26 mouse cellular contexts compared by ENCODE assay signal in the genomic region with DNA sequence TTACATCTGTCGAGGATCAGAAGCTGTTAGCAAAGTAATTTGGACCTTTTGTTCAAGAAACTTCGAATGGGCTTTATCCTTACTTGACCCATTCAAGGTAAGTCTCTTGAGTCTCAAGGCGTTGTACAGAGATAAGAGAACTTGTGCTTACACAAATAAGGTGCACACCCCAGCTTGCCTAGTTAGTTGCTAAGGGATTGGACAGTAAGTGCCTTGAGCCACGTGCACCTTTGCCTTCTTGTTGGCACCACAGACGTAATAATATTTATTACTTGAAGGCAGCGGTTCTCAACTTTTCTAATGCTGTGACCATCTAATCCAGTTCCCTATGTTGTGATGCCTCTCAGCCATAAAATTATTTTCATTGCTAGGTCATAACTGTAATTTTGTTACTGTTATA. TPM values are rescaled to one million over a fixed set of nuclear protein-coding genes. Genes with fewer than 3 reads are reported as not detected.
A peak's percentile ranks its signal among the peaks of the same experiment; 100 is the strongest.
DNase-seq lines count a peak whose midpoint lies in the region; TF ChIP-seq lines count a peak whose summit lies in the region.
"Had no signal": no experiment of that assay in that cellular context is flagged by ENCODE, and none has a peak within 500 bp of the region (broad histone marks: within the 10 kb centered on the region; RNA-seq: fewer than 3 reads in every experiment).

No protein-coding gene starts in this region.

- H3K9ac ChIP-seq in heart, adult 2 months (ENCODE audit: low read depth, low read length) = no peak overlapping the region
- H3K9ac ChIP-seq: embryonic facial prominence, embryonic 13.5 days; embryonic facial prominence, embryonic 15.5 days; forebrain, embryonic 12.5 days had no signal

- no peaks in the 10 kb centered on the region for H3K27me3 ChIP-seq in heart, adult 2 months (ENCODE audit: control insufficient read depth, insufficient read depth, low read length)
- no peaks in the 10 kb centered on the region for H3K27me3 ChIP-seq in kidney, adult 2 months (replicated peaks; ENCODE audit: control insufficient read depth, insufficient read depth, low read length)
- H3K27me3 ChIP-seq: CH12.LX; embryonic facial prominence, embryonic 15.5 days; forebrain, embryonic 12.5 days; Patski had no signal

- H3K4me3 ChIP-seq in gastrocnemius, adult 2 months = no peak overlapping the region
- H3K4me3 ChIP-seq in heart, adult 2 months = no peak overlapping the region
- no peak overlapping the region for H3K4me3 ChIP-seq in layer of hippocampus, adult 2 months
- H3K4me3 ChIP-seq in brown adipose tissue, adult 24 weeks (ENCODE audit: insufficient read depth, low read depth, low read length) = no peak overlapping the region
- H3K4me3 ChIP-seq in kidney, adult 2 months (ENCODE audit: insufficient read depth, low read depth, low read length) = no peak overlapping the region
- H3K4me3 ChIP-seq: embryonic facial prominence, embryonic 13.5 days; embryonic facial prominence, embryonic 15.5 days; erythroblast, embryonic 14.5 days; forebrain, embryonic 10.5 days; forebrain, embryonic 12.5 days had no signal

- TF ChIP-seq POLR2A in heart, adult 2 months (IDR thresholded peaks at IDR 0.05; ENCODE audit: insufficient read depth, low read depth, low read length) = no peak
- no peak for TF ChIP-seq POLR2A in kidney, adult 2 months (IDR thresholded peaks at IDR 0.05; ENCODE audit: low read depth, low read length)

- H3K36me3 ChIP-seq in heart, adult 2 months (ENCODE audit: control insufficient read depth, insufficient read depth, low read length) = no peaks in the 10 kb centered on the region
- H3K36me3 ChIP-seq in kidney, adult 2 months (ENCODE audit: control insufficient read depth, insufficient read depth, low read length) = no peaks in the 10 kb centered on the region
- H3K36me3 ChIP-seq: embryonic facial prominence, embryonic 13.5 days; embryonic facial prominence, embryonic 15.5 days; forebrain, embryonic 10.5 days; forebrain, embryonic 12.5 days; G1E had no signal

- peaks cover 10% of the 10 kb centered on the region for H3K4me1 ChIP-seq in heart, adult 2 months (ENCODE audit: control insufficient read depth, insufficient read depth, low read length)
- H3K4me1 ChIP-seq in brown adipose tissue, adult 24 weeks (ENCODE audit: control insufficient read depth, insufficient read depth, insufficient read length, low read length) = no peaks in the 10 kb centered on the region; the same call in none of the 2 replicates
- peaks cover 31% of the 10 kb centered on the region for H3K4me1 ChIP-seq in kidney, adult 2 months (ENCODE audit: control insufficient read depth, insufficient read depth, low read length)
- H3K4me1 ChIP-seq: forebrain, embryonic 10.5 days; forebrain, embryonic 12.5 days had no signal

- no peak for TF ChIP-seq CTCF in gastrocnemius, adult 2 months (IDR thresholded peaks at IDR 0.05)
- no peak for TF ChIP-seq CTCF in heart, adult 2 months (IDR thresholded peaks at IDR 0.05)
- TF ChIP-seq CTCF in layer of hippocampus, adult 2 months (conservative IDR thresholded peaks at IDR 0.05) = no peak
- no peak for TF ChIP-seq CTCF in kidney, adult 2 months (conservative IDR thresholded peaks at IDR 0.05; ENCODE audit: insufficient read depth, insufficient read length, low read depth, low read length)

- H3K27ac ChIP-seq in gastrocnemius, adult 2 months = peak overlapping the region; percentile 88
- H3K27ac ChIP-seq in heart, adult 2 months = peak overlapping the region; percentile 32
- peak overlapping the region; percentile 71; the same call in 1 of the 2 replicates for H3K27ac ChIP-seq in layer of hippocampus, adult 2 months
- H3K27ac ChIP-seq in brown adipose tissue, adult 24 weeks (replicated peaks; ENCODE audit: low read depth, low read length) = 0 out of 2 replicates have a peak overlapping the region, but pooled peaks have one; percentile 10
- H3K27ac ChIP-seq in kidney, adult 2 months (ENCODE audit: insufficient read depth, low read depth, low read length) = no peak overlapping the region
- H3K27ac ChIP-seq: embryonic facial prominence, embryonic 13.5 days; embryonic facial prominence, embryonic 15.5 days; forebrain, embryonic 10.5 days; forebrain, embryonic 12.5 days had no signal

- H3K79me2 ChIP-seq in heart, adult 2 months (replicated peaks; ENCODE audit: control insufficient read depth, insufficient read depth, low read length) = no peaks in the 10 kb centered on the region

- no peak for DNase-seq in gastrocnemius, adult 2 months
- DNase-seq in gastrocnemius, adult 8-10 months (ENCODE audit: low spot score in 2 of 2) = no peak
- no peak for DNase-seq in heart, adult 2 months
- DNase-seq in heart, postnatal 36 days = no peak
- no peak for DNase-seq in layer of hippocampus, adult 2 months (ENCODE audit: low spot score in 2 of 2)
- DNase-seq in layer of hippocampus, postnatal 36 days = no peak
- no peak for DNase-seq in kidney, adult 2 months
- DNase-seq: adrenal gland, adult 8-10 months; B cell, adult 2 months; cerebellum, adult 11 months; cerebellum, adult 18-20 months; cerebellum, adult 8-10 months; cerebellum, adult 9-11 months; cerebellum, postnatal 14 days; cerebellum, postnatal 36 days; embryo, embryonic 11 days had no signal

- intact Hi-C loops in gastrocnemius, adult 2 months (cut with DNase I) = no loop called here
- intact Hi-C loops in heart, adult 2 months (cut with DNase I) = no loop called here
- intact Hi-C loops in heart, postnatal 36 days (cut with DNase I) = loop anchor here (5.0 to 10.0 kb wide), 2 partner anchors 157 to 271 kb away; partner anchors contain the start of gene Fbxo48

- TF ChIP-seq EP300 in heart, adult 2 months (IDR thresholded peaks at IDR 0.05; ENCODE audit: insufficient read depth, low read depth, low read length) = no peak

- WGBS in heart, adult 2 months = 71% methylated on average over 6 of the region's 6 CpGs
- 66% methylated on average over 6 of the region's 6 CpGs for WGBS in kidney, adult 2 months

RNA-seq across cellular contexts. Expression of gene Egfr, which starts 43.5 kb away (rescaled TPM):
- 10 to 100 TPM; 12.2 to 14.7 TPM for total RNA-seq in gastrocnemius, adult 2 months (2021)
- total RNA-seq in gastrocnemius, adult 8-10 months (2022) = 10 to 100 TPM in 1 of 4 experiments, 1 to 10 TPM in 3; 3.5 to 12.1 (median 8.5) TPM
- total RNA-seq in heart, adult 2 months (2021) = 10 to 100 TPM in 1 of 2 experiments, 1 to 10 TPM in 1; 4.9 to 10.5 TPM
- 4.4 and 7.0 TPM in 2 replicates for polyA plus RNA-seq in heart, adult 2 months (2012; rRNA removed)
- total RNA-seq in heart, postnatal 36 days (2021) = 10 to 100 TPM in 1 of 2 experiments, 1 to 10 TPM in 1; 5.5 to 10.5 TPM
- total RNA-seq in layer of hippocampus, adult 2 months (2021) = 10 to 100 TPM; 12.3 to 12.9 TPM
- total RNA-seq in layer of hippocampus, postnatal 36 days (2021) = 10 to 100 TPM; 11.2 to 13.9 TPM
- 4.5 and 5.9 TPM in 2 replicates for polyA plus RNA-seq in brown adipose tissue, adult 24 weeks (2012; ENCODE audit: insufficient read depth, insufficient read length, missing spikeins)
- 19.9 and 41.0 TPM in 2 replicates for polyA plus RNA-seq in kidney, adult 2 months (2012; rRNA removed)
- total RNA-seq: common myeloid progenitor, adult 5-6 weeks had no signal
- polyA plus RNA-seq: erythroblast, embryonic 14.5 days; G1E had no signal
